Comparison of ENCODE assay signal across 10 mouse cellular contexts in genomic region chr3:151222407-151222806, GRCm38 (mm10).
DNase-seq lines count a peak whose midpoint lies in the region; ATAC-seq and TF ChIP-seq lines count a peak whose summit lies in the region.
"Had no signal": no experiment of that assay in that cellular context is flagged by ENCODE, and none has a peak within 500 bp of the region (broad histone marks: within the 10 kb centered on the region; RNA-seq: fewer than 3 reads in every experiment).

No protein-coding gene starts in this region.

- H3K36me3 ChIP-seq in limb, embryonic 11.5 days (ENCODE audit: control insufficient read depth, insufficient read depth, low read length): no peaks in the 10 kb centered on the region
- H3K36me3 ChIP-seq in limb, embryonic 10.5 days: no peaks in the 10 kb centered on the region
- H3K36me3 ChIP-seq: embryonic facial prominence, embryonic 15.5 days; neural tube, embryonic 12.5 days had no signal

- H3K9me3 ChIP-seq in limb, embryonic 11.5 days (ENCODE audit: control insufficient read depth, low read length): no peaks in the 10 kb centered on the region
- no peaks in the 10 kb centered on the region for H3K9me3 ChIP-seq in limb, embryonic 10.5 days (replicated peaks)
- H3K9me3 ChIP-seq: embryonic facial prominence, embryonic 15.5 days; neural tube, embryonic 12.5 days had no signal

- no peak overlapping the region for H3K4me3 ChIP-seq in cerebellum, adult 2 months (replicated peaks; ENCODE audit: insufficient read depth, low read depth, low read length)
- H3K4me3 ChIP-seq in limb, embryonic 11.5 days (ENCODE audit: low read depth, low read length): no peak overlapping the region
- no peak overlapping the region for H3K4me3 ChIP-seq in limb, embryonic 10.5 days
- H3K4me3 ChIP-seq: embryonic facial prominence, embryonic 15.5 days; neural tube, embryonic 12.5 days had no signal

- 12% methylated on average over 3 of the region's 3 CpGs for WGBS in cerebellum, adult 2 months
- WGBS in limb, embryonic 11.5 days: 16% methylated on average over 3 of the region's 3 CpGs
- WGBS in limb, embryonic 10.5 days: 17% methylated on average over 3 of the region's 3 CpGs

- H3K4me1 ChIP-seq in cerebellum, adult 2 months (ENCODE audit: control insufficient read depth, insufficient read depth, low read length): no peaks in the 10 kb centered on the region
- H3K4me1 ChIP-seq in limb, embryonic 11.5 days (ENCODE audit: control insufficient read depth, insufficient read depth, low read length): no peaks in the 10 kb centered on the region
- H3K4me1 ChIP-seq in limb, embryonic 10.5 days: peaks cover 9% of the 10 kb centered on the region
- H3K4me1 ChIP-seq: embryonic facial prominence, embryonic 15.5 days; neural tube, embryonic 12.5 days had no signal

- TF ChIP-seq CTCF in cerebellum, adult 2 months (IDR thresholded peaks at IDR 0.05; ENCODE audit: borderline replicate concordance, insufficient read depth, low read depth, low read length): peak; percentile 39; the same call in 1 of the 2 replicates

- TF ChIP-seq POLR2A in cerebellum, adult 2 months (IDR thresholded peaks at IDR 0.05; ENCODE audit: borderline replicate concordance, insufficient read depth, low read length): no peak

- H3K27ac ChIP-seq in cerebellum, adult 2 months (ENCODE audit: insufficient read depth, low read length): no peak overlapping the region
- H3K27ac ChIP-seq in limb, embryonic 11.5 days (replicated peaks; ENCODE audit: low read depth, low read length): no peak overlapping the region
- H3K27ac ChIP-seq in limb, embryonic 10.5 days: no peak overlapping the region
- H3K27ac ChIP-seq: embryonic facial prominence, embryonic 15.5 days; neural tube, embryonic 12.5 days had no signal

- no peak overlapping the region for H3K9ac ChIP-seq in limb, embryonic 11.5 days (ENCODE audit: low read length)
- H3K9ac ChIP-seq: embryonic facial prominence, embryonic 15.5 days; neural tube, embryonic 12.5 days had no signal

- DNase-seq in cerebellum, adult 2 months: peak in 1 of 2 experiments; percentile 13
- no peak for DNase-seq in cerebellum, adult 11-12 months
- DNase-seq in limb, embryonic 11.5 days (ENCODE audit: low spot score): no peak
- no peak for DNase-seq in limb, embryonic 10.5 days (ENCODE audit: low spot score)
- DNase-seq in embryo, embryonic 10.5 days (ENCODE audit: low spot score): peak; percentile 83
- peak; percentile 58 for DNase-seq in mesoderm, embryonic 11.5 days (ENCODE audit: low read depth, low spot score)
- DNase-seq in right cerebral cortex, adult 2 months (ENCODE audit: low spot score in 2 of 2): no peak
- DNase-seq in T-cell, adult 2 months (ENCODE audit: low spot score): no peak

- no peak overlapping the region for H3K4me2 ChIP-seq in limb, embryonic 11.5 days (ENCODE audit: low read depth, severe bottlenecking)
- H3K4me2 ChIP-seq: embryonic facial prominence, embryonic 15.5 days; neural tube, embryonic 12.5 days had no signal

- 0 out of 2 replicates have a peak, but pooled peaks have one; percentile 62 for ATAC-seq in limb, embryonic 11.5 days (ENCODE audit: insufficient number of reproducible peaks, low FRiP score, low TSS enrichment, low read depth)

- no peaks in the 10 kb centered on the region for H3K27me3 ChIP-seq in cerebellum, adult 2 months (ENCODE audit: control insufficient read depth, insufficient read depth, low read length)
- no peaks in the 10 kb centered on the region for H3K27me3 ChIP-seq in limb, embryonic 11.5 days (ENCODE audit: control insufficient read depth, insufficient read depth, low read length)
- no peaks in the 10 kb centered on the region for H3K27me3 ChIP-seq in limb, embryonic 10.5 days (ENCODE audit: low read depth, poor library complexity, severe bottlenecking)
- H3K27me3 ChIP-seq: embryonic facial prominence, embryonic 15.5 days; neural tube, embryonic 12.5 days had no signal

Comparison
In these comparisons a context has a peak if more than half of its experiments do, and no peak if none do; other contexts are left out.
1. DNase-seq: peak in embryo, embryonic 10.5 days (single experiment) and mesoderm, embryonic 11.5 days (single experiment); none in cerebellum, adult 11-12 months (single experiment), limb, embryonic 11.5 days (single experiment), limb, embryonic 10.5 days (single experiment), right cerebral cortex, adult 2 months (0 of 2) and T-cell, adult 2 months (single experiment).